Mouse (Mus musculus) kidney, embryonic 16.5 days (tissue): Measurements from ENCODE around the gene Sema5b. TPM values are rescaled to one million over a fixed set of nuclear protein-coding genes. Genes with fewer than 3 reads are reported as not detected.

Experiments
- ATAC-seq: fragments of 200-750 bp; cut with Nextera tagmentation; 2 replicates; pipeline ENCODE4 v1.8.0; 2017; ENCODE audit warnings: moderate TSS enrichment; ENCODE audit not compliant: low FRiP score, low TSS enrichment
- H3K27ac ChIP-seq: fragments of 300-500 bp; sonication (generic); 2 replicates; pipeline ENCODE4 v1.5.1; 2014; ENCODE audit warnings: low read length
- H3K27me3 ChIP-seq: fragments of 300-500 bp; sonication (generic); 2 replicates; pipeline ENCODE4 v1.6.1; 2014; ENCODE audit warnings: low read length, control low read depth, mixed read lengths; ENCODE audit not compliant: insufficient read depth
- H3K36me3 ChIP-seq: fragments of 300-500 bp; sonication (generic); 2 replicates; pipeline ENCODE4 v1.6.1; 2014; ENCODE audit warnings: low read length, control low read depth, mixed read lengths; ENCODE audit not compliant: insufficient read depth
- H3K4me1 ChIP-seq: fragments of 300-500 bp; sonication (generic); 2 replicates; pipeline ENCODE4 v1.6.1; 2014; ENCODE audit warnings: low read length, control low read depth, mixed read lengths; ENCODE audit not compliant: insufficient read depth
- H3K4me2 ChIP-seq: fragments of 300-500 bp; sonication (generic); replicated peaks from 2 replicates; pipeline ENCODE4 v1.6.1; 2014; ENCODE audit warnings: low read depth, low read length
- H3K4me3 ChIP-seq: fragments of 300-500 bp; sonication (generic); 2 replicates; pipeline ENCODE4 v1.5.1; 2014; ENCODE audit warnings: mild to moderate bottlenecking, low read length
- H3K9ac ChIP-seq: fragments of 300-500 bp; sonication (generic); replicated peaks from 2 replicates; pipeline ENCODE4 v1.6.1; 2014; ENCODE audit warnings: low read length
- H3K9me3 ChIP-seq: fragments of 300-500 bp; sonication (generic); 2 replicates; pipeline ENCODE4 v1.6.1; 2016; ENCODE audit warnings: low read length, control low read depth
- WGBS: fragments of 180-500 bp; shearing (Covaris S2); extraction: QIAGEN DNeasy Blood & Tissue Kit; methylation state at CpG from one replicate; pipeline ENCODE4 v1.1.7; 2014; 5-methylcytosine and 5-hydroxymethylcytosine counted together
- polyA plus RNA-seq: library from polyadenylated mRNA; unstranded; fragments of >200 nt; fragmentation: Nextera tagmentation; extraction: Ambion mirVana; gene quantifications from 2 replicates; pipeline ENCODE4 v1.2.1, GENCODE M21; 2015

The Sema5b gene
- polyA plus RNA-seq, 1 experiment from 2014 or later = 6.4 TPM

DNA sequence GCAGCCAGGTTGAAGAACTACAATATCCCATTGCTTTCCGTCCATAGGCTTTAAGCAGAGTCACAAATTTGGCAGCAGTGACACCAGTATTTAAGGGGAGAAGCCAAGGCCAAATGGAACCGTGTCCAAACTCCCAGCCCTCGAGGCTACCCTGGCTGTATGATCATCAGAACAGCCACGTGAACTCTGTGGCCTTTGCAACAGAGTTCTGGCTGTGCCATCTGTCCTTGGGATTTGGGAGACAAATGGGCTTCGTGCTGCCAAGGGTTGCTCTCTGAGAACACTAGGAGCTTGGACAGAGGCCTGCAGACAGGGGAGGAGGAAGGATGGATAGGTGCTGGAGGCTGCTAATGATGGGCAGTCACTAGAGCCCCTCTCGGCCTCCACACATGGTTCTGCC lies 111.3 kb downstream of the Sema5b start:
- Histone ChIP-seq H3K36me3 (no peaks in the 10 kb centered on the region), H3K9ac (no peak overlapping the region), H3K9me3 (no peaks in the 10 kb centered on the region), H3K4me2 (no peak overlapping the region), H3K4me1 (no peaks in the 10 kb centered on the region), H3K27ac (no peak overlapping the region), H3K27me3 (no peaks in the 10 kb centered on the region), H3K4me3 (no peak overlapping the region)
- WGBS = 33% methylated on average over 6 of the region's 6 CpGs
- no peak for ATAC-seq

DNA sequence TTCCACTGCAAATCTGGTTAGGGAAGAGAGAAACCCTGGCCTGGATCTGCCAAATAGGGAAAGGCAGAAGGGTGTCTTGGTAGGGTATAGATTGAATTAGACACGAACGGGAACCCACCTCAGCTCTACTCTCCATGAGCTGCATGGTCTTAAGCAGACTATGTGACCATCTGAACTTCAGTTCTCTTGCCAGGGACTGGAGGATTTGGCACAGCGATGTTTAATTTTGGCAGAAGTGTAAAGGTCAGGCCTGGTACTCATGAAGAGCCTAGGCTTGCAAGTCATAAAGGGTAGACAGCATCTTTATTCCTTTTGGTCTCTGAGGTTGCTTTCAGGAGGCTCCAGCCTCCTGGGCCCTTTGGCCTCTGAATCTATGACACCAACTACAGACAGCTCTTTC lies 111.8 kb downstream of the Sema5b start:
- H3K4me2 ChIP-seq = no peak overlapping the region
- H3K27me3 ChIP-seq = peaks cover 3% of the 10 kb centered on the region; the same call in 1 of the 2 replicates
- ATAC-seq = no peak
- H3K9ac ChIP-seq = no peak overlapping the region
- 86% methylated on average over 3 of the region's 3 CpGs for whole genome bisulfite sequencing
- no peaks in the 10 kb centered on the region for H3K4me1 ChIP-seq
- H3K36me3 ChIP-seq = no peaks in the 10 kb centered on the region
- H3K4me3 ChIP-seq = no peak overlapping the region
- no peaks in the 10 kb centered on the region for H3K9me3 ChIP-seq
- no peak overlapping the region for H3K27ac ChIP-seq

GRCm38 (mm10) chr16:35653951-35654350 lies 113.0 kb downstream of the Sema5b start:
- Histone ChIP-seq H3K4me1 (no peaks in the 10 kb centered on the region), H3K27me3 (peaks cover 16% of the 10 kb centered on the region), H3K27ac (no peak overlapping the region), H3K4me3 (no peak overlapping the region), H3K4me2 (no peak overlapping the region), H3K9ac (no peak overlapping the region), H3K36me3 (no peaks in the 10 kb centered on the region), H3K9me3 (no peaks in the 10 kb centered on the region)
- no peak for ATAC-seq
- 90% methylated on average over 5 of the region's 5 CpGs for WGBS

DNA sequence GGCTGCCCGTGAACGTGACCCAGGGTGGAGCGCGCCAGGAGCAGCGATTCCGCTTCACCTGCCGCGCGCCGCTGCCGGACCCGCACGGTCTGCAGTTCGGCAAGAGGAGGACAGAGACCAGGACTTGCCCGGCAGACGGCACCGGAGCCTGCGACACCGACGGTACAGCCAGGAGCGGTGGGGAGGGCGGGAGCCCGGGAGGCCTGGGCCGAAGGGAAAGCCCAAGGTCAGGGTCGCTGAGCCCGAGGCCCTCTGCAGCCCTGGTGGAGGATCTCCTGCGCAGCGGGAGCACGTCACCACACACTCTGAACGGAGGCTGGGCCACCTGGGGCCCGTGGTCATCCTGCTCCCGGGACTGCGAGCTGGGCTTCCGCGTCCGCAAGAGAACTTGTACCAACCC lies 119.3 kb downstream of the Sema5b start:
- H3K4me3 ChIP-seq = peak overlapping the region; percentile 38
- no peaks in the 10 kb centered on the region for H3K36me3 ChIP-seq
- H3K9ac ChIP-seq = peak overlapping the region; percentile 18; the same call in 1 of the 2 replicates
- H3K27me3 ChIP-seq = peaks cover 36% of the 10 kb centered on the region
- 0 out of 2 replicates have a peak, but pooled peaks cover 4% of the 10 kb centered on the region for H3K4me1 ChIP-seq
- H3K27ac ChIP-seq = no peak overlapping the region
- peak overlapping the region; percentile 66 for H3K4me2 ChIP-seq
- no peak for ATAC-seq
- WGBS = 4% methylated on average over 35 of the region's 36 CpGs
- no peaks in the 10 kb centered on the region for H3K9me3 ChIP-seq

GRCm38 (mm10) chr16:35663831-35664414 lies 123.0 kb downstream of the Sema5b start:
- Histone ChIP-seq H3K27ac (no peak overlapping the region), H3K36me3 (no peaks in the 10 kb centered on the region), H3K4me1 (0 out of 2 replicates have a peak, but pooled peaks cover 4% of the 10 kb centered on the region), H3K4me3 (no peak overlapping the region), H3K9ac (no peak overlapping the region), H3K9me3 (no peaks in the 10 kb centered on the region), H3K27me3 (peaks cover 20% of the 10 kb centered on the region), H3K4me2 (no peak overlapping the region)
- ATAC-seq = no peak
- 93% methylated on average over 9 of the region's 9 CpGs for WGBS

DNA sequence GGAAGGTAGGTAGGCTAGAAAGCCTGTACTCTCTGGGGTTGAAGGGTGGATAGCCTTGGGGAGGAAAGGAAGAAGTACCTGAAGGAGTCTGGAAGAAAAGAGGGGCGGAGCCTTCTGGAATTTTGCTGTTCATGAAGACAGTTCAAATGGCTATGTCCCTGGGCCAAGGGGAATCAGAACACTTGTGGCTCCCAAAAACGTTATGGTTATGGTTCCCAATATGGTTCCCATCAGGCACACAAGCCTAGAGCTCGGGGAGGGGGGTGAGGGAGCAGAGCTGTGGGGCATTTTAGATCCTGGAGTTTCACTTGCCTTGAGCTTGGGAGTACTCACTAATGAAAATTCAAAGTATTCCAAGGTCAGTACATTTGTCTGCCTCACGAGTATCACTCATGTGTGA lies 123.9 kb downstream of the Sema5b start:
- WGBS = 80% methylated on average over 4 of the region's 4 CpGs
- H3K9me3 ChIP-seq = no peaks in the 10 kb centered on the region
- 0 out of 2 replicates have a peak, but pooled peaks cover 2% of the 10 kb centered on the region for H3K4me1 ChIP-seq
- H3K27ac ChIP-seq = no peak overlapping the region
- H3K36me3 ChIP-seq = no peaks in the 10 kb centered on the region
- H3K9ac ChIP-seq = no peak overlapping the region
- H3K4me3 ChIP-seq = no peak overlapping the region
- H3K27me3 ChIP-seq = peaks cover 11% of the 10 kb centered on the region
- H3K4me2 ChIP-seq = no peak overlapping the region
- no peak for ATAC-seq

DNA sequence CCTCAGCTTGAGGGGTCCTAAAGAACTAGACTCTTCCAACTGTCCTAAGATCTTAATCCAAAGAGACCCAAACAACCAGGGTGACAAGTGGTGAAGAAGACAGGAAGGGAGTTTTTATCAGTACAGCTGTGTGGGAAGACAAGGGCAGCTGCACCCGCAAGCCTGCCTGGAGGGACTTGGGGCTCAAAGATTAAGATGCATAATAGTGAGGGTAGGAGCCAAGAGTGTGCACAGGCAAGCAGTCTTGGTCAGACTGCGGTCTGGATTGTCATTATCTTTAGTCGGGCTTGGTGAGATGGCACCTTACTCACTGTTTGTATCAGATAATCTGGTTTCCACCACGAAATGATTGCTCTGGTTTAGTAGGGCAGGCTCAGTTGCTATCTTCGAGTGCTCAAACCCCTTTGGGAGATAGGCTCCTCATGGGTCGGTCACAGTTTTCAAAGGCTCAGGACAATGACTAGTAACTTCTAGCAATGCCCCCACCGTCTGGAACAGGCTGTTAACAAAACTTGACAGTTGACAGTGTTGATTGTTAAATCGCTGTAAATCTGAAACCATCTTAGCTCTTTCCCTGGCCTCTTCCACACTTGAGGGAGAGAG lies 136.7 kb downstream of the Sema5b start:
- Histone ChIP-seq H3K9ac (no peak overlapping the region), H3K9me3 (0 out of 2 replicates have a peak, but pooled peaks cover 4% of the 10 kb centered on the region), H3K27me3 (no peaks in the 10 kb centered on the region), H3K36me3 (no peaks in the 10 kb centered on the region), H3K4me3 (no peak overlapping the region), H3K27ac (no peak overlapping the region), H3K4me1 (no peaks in the 10 kb centered on the region), H3K4me2 (no peak overlapping the region)
- 66% methylated on average over 8 of the region's 8 CpGs for WGBS
- ATAC-seq = no peak

- no peak overlapping the region for H3K9ac ChIP-seq
- no peaks in the 10 kb centered on the region for H3K27me3 ChIP-seq
- H3K27ac ChIP-seq = no peak overlapping the region
- H3K4me3 ChIP-seq = no peak overlapping the region
- H3K36me3 ChIP-seq = no peaks in the 10 kb centered on the region
- no peak for ATAC-seq
- 19% methylated on average over 3 of the region's 3 CpGs for WGBS
- H3K9me3 ChIP-seq = 0 out of 2 replicates have a peak, but pooled peaks cover 4% of the 10 kb centered on the region
- no peaks in the 10 kb centered on the region for H3K4me1 ChIP-seq
- H3K4me2 ChIP-seq = no peak overlapping the region
Observed at GRCm38 (mm10) chr16:35678476-35678875, 137.5 kb downstream of the Sema5b start.

DNA sequence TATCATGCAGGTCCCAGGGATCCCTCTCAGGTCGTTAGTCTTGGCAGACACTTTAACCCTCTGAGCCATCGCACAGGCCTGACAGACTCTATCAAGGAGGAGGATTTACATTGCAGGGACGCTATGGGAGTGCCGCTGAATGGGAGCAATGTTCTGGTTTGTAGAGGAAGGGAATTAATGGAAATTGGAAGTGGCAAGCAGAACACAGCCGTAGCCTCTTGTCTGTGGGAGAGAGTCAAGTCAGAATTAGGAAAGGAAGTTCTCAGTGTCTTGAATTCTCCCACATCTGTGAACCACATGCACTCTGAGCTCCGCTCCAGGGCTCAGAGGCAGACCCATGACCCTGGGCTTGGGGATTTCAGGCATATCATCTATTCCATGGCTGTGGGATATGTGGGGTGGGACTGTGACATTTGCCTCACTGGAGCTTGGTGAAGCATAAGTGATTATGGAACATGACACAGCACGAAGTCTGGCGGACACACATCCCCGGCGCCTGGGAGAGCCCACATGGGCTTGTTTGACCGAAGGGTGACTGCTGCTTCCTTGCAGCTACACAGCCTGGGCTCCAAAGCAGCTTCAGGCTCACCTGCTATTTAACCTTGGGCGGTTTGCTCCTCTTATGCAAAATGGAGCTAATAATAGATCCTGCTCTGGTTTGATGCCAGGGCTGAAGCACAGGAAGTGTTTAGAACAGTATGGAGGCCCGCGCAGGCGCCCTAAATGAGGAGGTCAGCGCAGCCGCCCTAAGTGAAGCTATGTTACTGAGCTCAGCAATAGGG lies 140.6 kb downstream of the Sema5b start:
- no peaks in the 10 kb centered on the region for H3K4me1 ChIP-seq
- 63% methylated on average over 17 of the region's 17 CpGs for WGBS
- no peak overlapping the region for H3K9ac ChIP-seq
- no peaks in the 10 kb centered on the region for H3K27me3 ChIP-seq
- H3K27ac ChIP-seq = no peak overlapping the region
- H3K36me3 ChIP-seq = no peaks in the 10 kb centered on the region
- no peak overlapping the region for H3K4me3 ChIP-seq
- no peaks in the 10 kb centered on the region for H3K9me3 ChIP-seq
- no peak overlapping the region for H3K4me2 ChIP-seq
- no peak for ATAC-seq

GRCm38 (mm10) chr16:35685027-35685426 lies 144.1 kb downstream of the Sema5b start:
- H3K4me2 ChIP-seq = no peak overlapping the region
- no peaks in the 10 kb centered on the region for H3K4me1 ChIP-seq
- ATAC-seq = no peak
- H3K27me3 ChIP-seq = no peaks in the 10 kb centered on the region
- H3K4me3 ChIP-seq = no peak overlapping the region
- no peak overlapping the region for H3K27ac ChIP-seq
- H3K9ac ChIP-seq = no peak overlapping the region
- no peaks in the 10 kb centered on the region for H3K36me3 ChIP-seq
- WGBS = 55% methylated on average over 13 of the region's 13 CpGs
- no peaks in the 10 kb centered on the region for H3K9me3 ChIP-seq
